12 mouse cellular contexts compared by ENCODE assay signal in the genomic region with DNA sequence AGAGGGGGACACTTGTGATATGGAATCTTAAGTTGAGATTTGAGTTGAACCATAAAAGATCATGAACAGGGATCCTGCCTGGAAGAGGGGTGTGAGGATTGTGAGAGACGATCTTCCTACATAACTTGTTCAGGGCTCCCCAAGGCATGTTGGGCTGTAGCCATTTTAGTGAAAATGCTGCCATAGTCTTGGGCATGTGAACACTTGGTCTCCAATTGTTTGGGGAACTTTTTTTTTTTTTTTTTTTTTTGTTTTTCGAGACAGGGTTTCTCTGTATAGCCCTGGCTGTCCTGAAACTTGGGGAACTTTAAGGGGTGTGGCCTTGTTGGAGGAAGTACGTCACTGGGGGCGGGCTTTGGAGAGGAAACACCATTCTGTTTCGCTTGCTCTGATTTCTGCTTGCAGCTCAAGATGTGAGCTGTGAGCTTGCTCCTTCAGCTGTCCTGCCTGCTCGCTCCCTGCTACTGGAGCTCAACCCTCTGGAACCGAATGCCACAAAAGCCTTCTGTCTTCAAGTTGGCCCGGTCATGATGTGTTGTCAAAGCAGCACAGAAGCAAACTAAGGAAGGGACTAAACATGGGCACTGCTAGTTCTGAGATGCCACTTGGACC.
DNase-seq lines count a peak whose midpoint lies in the region; TF ChIP-seq lines count a peak whose summit lies in the region.
"Had no signal": no experiment of that assay in that cellular context is flagged by ENCODE, and none has a peak within 500 bp of the region (broad histone marks: within the 10 kb centered on the region; RNA-seq: fewer than 3 reads in every experiment).

No protein-coding gene starts in this region.

- no peak for TF ChIP-seq POLR2A in kidney, adult 2 months (IDR thresholded peaks at IDR 0.05; ENCODE audit: low read depth, low read length)
- peak; percentile 33; the same call in 1 of the 2 replicates for TF ChIP-seq POLR2A in embryonic fibroblast, embryonic 13.5 days (IDR thresholded peaks at IDR 0.05; ENCODE audit: low read depth, low read length)

- H3K27ac ChIP-seq in kidney, adult 2 months (ENCODE audit: insufficient read depth, low read depth, low read length), result no peak overlapping the region
- H3K27ac ChIP-seq in embryonic fibroblast, embryonic 13.5 days (ENCODE audit: insufficient read depth, low read length), result no peak overlapping the region
- H3K27ac ChIP-seq: heart, adult 2 months; liver, embryonic 15.5 days had no signal

- H3K27me3 ChIP-seq in kidney, adult 2 months (replicated peaks; ENCODE audit: control insufficient read depth, insufficient read depth, low read length), result no peaks in the 10 kb centered on the region
- H3K27me3 ChIP-seq: liver, embryonic 15.5 days had no signal

- peak overlapping the region; percentile 13; the same call in 1 of the 2 replicates for H3K4me3 ChIP-seq in kidney, adult 2 months (ENCODE audit: insufficient read depth, low read depth, low read length)
- H3K4me3 ChIP-seq in embryonic fibroblast, embryonic 13.5 days (ENCODE audit: insufficient read depth, low read length), result 0 out of 2 replicates have a peak overlapping the region, but pooled peaks have one; percentile 3
- H3K4me3 ChIP-seq: heart, adult 2 months; liver, embryonic 15.5 days had no signal

- DNase-seq in kidney, adult 2 months, result peak; percentile 5
- no peak for DNase-seq in kidney, adult 11 months
- DNase-seq in Muller cell, postnatal 12 days (ENCODE audit: inconsistent ontology term), result peak; percentile 75
- peak; percentile 36 for DNase-seq in neural tube, embryonic 10.5 days (ENCODE audit: extremely low spot score, low spot score)
- DNase-seq in right cerebral cortex, postnatal 14 days, result no peak
- DNase-seq in thymus, postnatal 14 days, result no peak
- DNase-seq: cerebellum, adult 9-11 months; heart, adult 2 months; heart, postnatal 14 days; thymus, postnatal 25 days had no signal

- no peaks in the 10 kb centered on the region for H3K36me3 ChIP-seq in kidney, adult 2 months (ENCODE audit: control insufficient read depth, insufficient read depth, low read length)
- H3K36me3 ChIP-seq: liver, embryonic 15.5 days had no signal

- 42% methylated on average over 8 of the region's 8 CpGs for WGBS in kidney, adult 2 months

- H3K4me1 ChIP-seq in kidney, adult 2 months (ENCODE audit: control insufficient read depth, insufficient read depth, low read length), result no peaks in the 10 kb centered on the region
- H3K4me1 ChIP-seq in embryonic fibroblast, embryonic 13.5 days (ENCODE audit: control insufficient read depth, insufficient read depth, low read length), result no peaks in the 10 kb centered on the region; the same call in 1 of the 2 replicates
- H3K4me1 ChIP-seq: liver, embryonic 15.5 days had no signal

- no peak for TF ChIP-seq CTCF in kidney, adult 2 months (conservative IDR thresholded peaks at IDR 0.05; ENCODE audit: insufficient read depth, insufficient read length, low read depth, low read length)
- no peak for TF ChIP-seq CTCF in embryonic fibroblast, embryonic 13.5 days (IDR thresholded peaks at IDR 0.05; ENCODE audit: borderline replicate concordance, insufficient read depth, low read length)

Comparison
In these comparisons a context has a peak if more than half of its experiments do, and no peak if none do; other contexts are left out.
1. DNase-seq: peak in kidney, adult 2 months (single experiment), Muller cell, postnatal 12 days (single experiment) and neural tube, embryonic 10.5 days (single experiment); none in kidney, adult 11 months (single experiment), right cerebral cortex, postnatal 14 days (single experiment) and thymus, postnatal 14 days (single experiment).